Mouse (Mus musculus): ENCODE data around the gene Atad3a. TPM values are rescaled to one million over a fixed set of nuclear protein-coding genes. Genes with fewer than 3 reads are reported as not detected.

The Atad3a gene
- polyA plus RNA-seq, 1 experiment from 2014 or later, result 110 TPM

DNA sequence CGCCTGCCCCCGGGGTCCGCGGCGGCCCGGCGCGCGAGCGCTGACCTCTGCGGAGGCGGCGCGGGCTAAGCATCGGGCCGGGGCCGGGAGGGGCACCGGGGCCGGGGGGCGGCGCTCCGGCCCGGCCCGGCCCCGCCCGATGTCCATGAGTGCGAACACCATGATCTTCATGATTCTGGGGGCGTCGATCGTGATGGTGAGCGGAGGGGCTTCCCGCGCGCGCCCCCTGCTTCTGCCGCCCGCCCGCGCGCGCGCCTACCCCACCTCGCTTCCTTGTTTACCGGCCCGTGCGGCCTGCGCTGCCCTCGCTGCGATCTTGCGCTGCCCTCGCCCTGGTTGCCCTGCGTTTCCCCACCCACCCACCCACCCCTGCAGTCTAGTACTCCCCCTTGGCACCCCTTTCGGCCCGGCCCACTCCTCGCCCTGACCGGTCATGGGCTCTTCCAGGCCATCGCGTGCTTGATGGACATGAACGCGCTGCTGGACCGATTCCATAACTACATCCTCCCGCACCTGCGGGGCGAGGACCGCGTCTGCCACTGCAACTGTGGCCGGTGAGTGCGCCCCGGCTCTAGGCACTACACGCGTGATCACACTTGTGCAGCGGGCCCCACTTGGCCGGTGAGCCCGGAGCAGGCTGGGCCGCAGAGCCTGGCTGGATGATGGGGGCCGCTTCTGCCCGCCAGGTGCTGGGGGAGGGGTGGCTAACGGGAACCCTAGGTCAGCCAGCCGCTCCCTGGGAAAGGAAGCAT is 25.8 kb downstream of the Atad3a start:
- Histone ChIP-seq H3K27me3 (replicated peaks) (no peaks in the 10 kb centered on the region), H3K9me3 (replicated peaks) (no peaks in the 10 kb centered on the region), H3K4me1 (peaks cover 40% of the 10 kb centered on the region), H3K4me3 (peak overlapping the region; percentile 78), H3K27ac (peak overlapping the region; percentile 65), H3K4me2 (peak overlapping the region; percentile 96), H3K36me3 (peaks cover 41% of the 10 kb centered on the region), H3K9ac (peak overlapping the region; percentile 76)
- 1% methylated on average over 76 of the region's 79 CpGs for WGBS (ENCODE audit: insufficient replicate concordance)
- peak; percentile 70 for ATAC-seq

GRCm38 (mm10) chr4:155734350-155734941 is 26.4 kb downstream of the Atad3a start, which contains the start of gene Tmem240:
Gene Tmem240 (plus strand): TSS chr4:155734800.
- Histone ChIP-seq H3K4me3 (peak within 1 kb of the TSS; percentile 78), H3K9me3 (replicated peaks) (no peaks in the 10 kb centered on the region), H3K4me2 (peak within 1 kb of the TSS; percentile 96), H3K27me3 (replicated peaks) (no peaks in the 10 kb centered on the region), H3K27ac (peak within 1 kb of the TSS; percentile 70), H3K9ac (peak within 1 kb of the TSS; percentile 76), H3K4me1 (peaks cover 40% of the 10 kb centered on the region), H3K36me3 (peaks cover 35% of the 10 kb centered on the region)
- ATAC-seq, result peak; percentile 89
- 1% methylated on average over 35 of the region's 35 CpGs for WGBS (ENCODE audit: insufficient replicate concordance)

- WGBS (ENCODE audit: insufficient replicate concordance), result 87% methylated on average over 10 of the region's 10 CpGs
- Histone ChIP-seq H3K27ac (0 out of 2 replicates have a peak overlapping the region, but pooled peaks have one; percentile 70), H3K4me3 (0 out of 2 replicates have a peak overlapping the region, but pooled peaks have one; percentile 78)
Measured at GRCm38 (mm10) chr4:155733267-155733666, 27.6 kb downstream of the Atad3a start.

DNA sequence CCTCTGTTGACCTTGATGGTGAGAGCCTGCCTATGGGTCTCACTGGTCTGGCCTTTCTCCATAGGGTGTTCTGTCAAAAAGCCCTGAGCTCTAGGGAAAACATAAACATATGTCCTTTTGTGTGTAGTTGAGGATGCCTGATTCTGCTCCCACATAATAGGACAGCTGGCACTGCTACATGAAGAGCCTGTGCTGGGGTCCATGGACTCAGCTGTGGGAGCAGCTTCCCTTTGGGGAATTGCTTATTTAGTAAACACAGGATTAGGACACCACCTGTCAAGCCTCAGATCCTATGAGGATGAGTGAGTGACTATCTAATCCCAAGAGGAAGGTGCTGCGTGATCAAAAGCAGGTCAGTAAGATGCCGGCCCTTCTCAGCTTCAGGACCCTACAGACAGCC is 32.9 kb downstream of the Atad3a start:
- Histone ChIP-seq H3K27me3 (replicated peaks) (no peaks in the 10 kb centered on the region), H3K9me3 (replicated peaks) (no peaks in the 10 kb centered on the region), H3K4me1 (0 out of 2 replicates have a peak, but pooled peaks cover 3% of the 10 kb centered on the region), H3K27ac (0 out of 2 replicates have a peak overlapping the region, but pooled peaks have one; percentile 32), H3K9ac (no peak overlapping the region), H3K4me3 (no peak overlapping the region), H3K4me2 (no peak overlapping the region), H3K36me3 (peaks cover 71% of the 10 kb centered on the region)
- 84% methylated on average over 2 of the region's 2 CpGs for WGBS (ENCODE audit: insufficient replicate concordance)
- no peak for ATAC-seq

More at GRCm38 (mm10) chr4:155733267-155733666, 27.6 kb downstream of the Atad3a start:
- Histone ChIP-seq H3K27me3 (replicated peaks) (no peaks in the 10 kb centered on the region), H3K9me3 (replicated peaks) (no peaks in the 10 kb centered on the region), H3K9ac (no peak overlapping the region; the same call in 1 of the 2 replicates), H3K4me2 (peak overlapping the region; percentile 96), H3K4me1 (peaks cover 37% of the 10 kb centered on the region), H3K36me3 (peaks cover 44% of the 10 kb centered on the region)
- ATAC-seq, result no peak

GRCm38 (mm10) chr4:155721668-155722083 is 39.2 kb downstream of the Atad3a start:
- ATAC-seq, result 0 out of 2 replicates have a peak, but pooled peaks have one; percentile 36
- H3K36me3 ChIP-seq, result peaks cover 52% of the 10 kb centered on the region
- 43% methylated on average over 4 of the region's 4 CpGs for WGBS (ENCODE audit: insufficient replicate concordance)
- no peak overlapping the region for H3K27ac ChIP-seq
- H3K27me3 ChIP-seq (replicated peaks), result no peaks in the 10 kb centered on the region
- no peak overlapping the region for H3K9ac ChIP-seq
- no peak overlapping the region for H3K4me3 ChIP-seq
- H3K9me3 ChIP-seq (replicated peaks), result no peaks in the 10 kb centered on the region
- no peaks in the 10 kb centered on the region for H3K4me1 ChIP-seq
- no peak overlapping the region for H3K4me2 ChIP-seq

- Histone ChIP-seq H3K36me3 (peaks cover 33% of the 10 kb centered on the region), H3K27me3 (replicated peaks) (no peaks in the 10 kb centered on the region), H3K4me1 (peaks cover 54% of the 10 kb centered on the region), H3K27ac (0 out of 2 replicates have a peak overlapping the region, but pooled peaks have one; percentile 2), H3K4me2 (no peak overlapping the region), H3K9ac (no peak overlapping the region), H3K9me3 (replicated peaks) (no peaks in the 10 kb centered on the region), H3K4me3 (no peak overlapping the region)
- ATAC-seq, result no peak
- 50% methylated on average over 6 of the region's 6 CpGs for WGBS (ENCODE audit: insufficient replicate concordance)
Measured at GRCm38 (mm10) chr4:155710521-155711252, 50.2 kb downstream of the Atad3a start.

GRCm38 (mm10) chr4:155708988-155709387 is 51.9 kb downstream of the Atad3a start:
- peaks cover 57% of the 10 kb centered on the region for H3K4me1 ChIP-seq
- H3K36me3 ChIP-seq, result peaks cover 16% of the 10 kb centered on the region
- no peak for ATAC-seq
- H3K9me3 ChIP-seq (replicated peaks), result no peaks in the 10 kb centered on the region
- H3K27me3 ChIP-seq (replicated peaks), result no peaks in the 10 kb centered on the region
- H3K4me3 ChIP-seq, result no peak overlapping the region
- no peak overlapping the region for H3K9ac ChIP-seq
- H3K27ac ChIP-seq, result peak overlapping the region; percentile 2; the same call in 1 of the 2 replicates
- H3K4me2 ChIP-seq, result no peak overlapping the region

DNA sequence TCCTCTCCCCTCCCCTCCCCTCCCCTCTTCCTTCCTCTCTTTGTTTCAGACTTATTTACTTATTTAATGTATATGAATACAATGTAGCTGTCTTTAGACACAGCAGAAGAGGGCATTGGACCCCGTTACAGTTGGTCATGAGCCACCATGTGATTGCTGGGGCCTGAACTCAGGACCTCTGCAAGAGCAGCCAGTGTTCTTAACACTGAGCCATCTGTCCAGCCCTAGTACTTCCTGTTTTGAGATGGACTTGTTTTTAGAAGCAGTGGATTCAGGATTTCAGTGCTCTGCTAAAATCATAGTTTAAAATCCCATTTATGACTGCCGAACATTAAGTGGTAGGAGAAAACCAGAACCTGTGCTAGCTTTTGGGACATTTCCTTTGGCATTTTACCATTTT is 52.3 kb downstream of the Atad3a start:
- Histone ChIP-seq H3K9me3 (replicated peaks) (no peaks in the 10 kb centered on the region), H3K4me2 (no peak overlapping the region), H3K27ac (no peak overlapping the region), H3K9ac (no peak overlapping the region), H3K4me3 (no peak overlapping the region), H3K36me3 (peaks cover 12% of the 10 kb centered on the region), H3K4me1 (peaks cover 61% of the 10 kb centered on the region), H3K27me3 (replicated peaks) (no peaks in the 10 kb centered on the region)
- 72% methylated on average over 2 of the region's 2 CpGs for WGBS (ENCODE audit: insufficient replicate concordance)
- ATAC-seq, result no peak

DNA sequence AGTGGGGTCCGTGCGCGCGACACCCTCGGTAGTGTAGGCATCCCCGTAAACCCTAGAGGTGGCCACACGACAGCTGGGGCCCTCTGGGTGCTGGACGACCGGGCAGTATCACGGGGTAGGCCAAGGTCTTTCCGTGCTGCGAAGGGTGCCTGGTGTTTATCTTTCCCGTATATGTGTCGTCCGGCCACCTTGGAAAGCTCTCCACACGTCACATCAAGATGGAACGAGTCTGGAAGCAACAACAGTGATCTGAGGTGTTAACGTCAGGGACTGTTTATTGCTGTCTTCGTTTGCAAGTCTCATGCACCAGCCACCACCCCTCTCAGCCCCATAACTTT is 55.3 kb downstream of the Atad3a start:
- H3K9me3 ChIP-seq (replicated peaks), result no peaks in the 10 kb centered on the region
- H3K4me2 ChIP-seq, result peak overlapping the region; percentile 76
- peak overlapping the region; percentile 93 for H3K9ac ChIP-seq
- H3K27me3 ChIP-seq (replicated peaks), result no peaks in the 10 kb centered on the region
- peaks cover 8% of the 10 kb centered on the region for H3K36me3 ChIP-seq
- H3K4me3 ChIP-seq, result peak overlapping the region; percentile 92
- peaks cover 55% of the 10 kb centered on the region for H3K4me1 ChIP-seq
- WGBS (ENCODE audit: insufficient replicate concordance), result under 1% methylated on average over 19 of the region's 19 CpGs
- peak overlapping the region; percentile 93 for H3K27ac ChIP-seq
- no peak for ATAC-seq

- peak within 1 kb of the TSS; percentile 93 for H3K27ac ChIP-seq
- H3K9me3 ChIP-seq (replicated peaks), result no peaks in the 10 kb centered on the region
- ATAC-seq, result peak; percentile 93
- peak within 1 kb of the TSS; percentile 93 for H3K9ac ChIP-seq
- H3K36me3 ChIP-seq, result peaks cover 8% of the 10 kb centered on the region
- peak within 1 kb of the TSS; percentile 76 for H3K4me2 ChIP-seq
- WGBS (ENCODE audit: insufficient replicate concordance), result under 1% methylated on average over 83 of the region's 83 CpGs
- peaks cover 49% of the 10 kb centered on the region for H3K4me1 ChIP-seq
- H3K4me3 ChIP-seq, result peak within 1 kb of the TSS; percentile 92
- H3K27me3 ChIP-seq (replicated peaks), result no peaks in the 10 kb centered on the region
Measured at GRCm38 (mm10) chr4:155704721-155705591, 55.9 kb downstream of the Atad3a start, which contains the start of gene Ssu72. Gene Ssu72 (plus strand): TSS chr4:155704800.

GRCm38 (mm10) chr4:155703425-155703929 is 57.4 kb downstream of the Atad3a start:
- ATAC-seq, result no peak
- H3K27me3 ChIP-seq (replicated peaks), result no peaks in the 10 kb centered on the region
- H3K4me3 ChIP-seq, result peak overlapping the region; percentile 92; the same call in 1 of the 2 replicates
- peaks cover 8% of the 10 kb centered on the region for H3K36me3 ChIP-seq
- peak overlapping the region; percentile 6; the same call in 1 of the 2 replicates for H3K9ac ChIP-seq
- 86% methylated on average over 4 of the region's 4 CpGs for WGBS (ENCODE audit: insufficient replicate concordance)
- H3K27ac ChIP-seq, result no peak overlapping the region
- H3K4me2 ChIP-seq, result peak overlapping the region; percentile 76
- no peaks in the 10 kb centered on the region for H3K9me3 ChIP-seq (replicated peaks)
- H3K4me1 ChIP-seq, result peaks cover 34% of the 10 kb centered on the region

All from liver, embryonic 12.5 days (tissue).